Mouse (Mus musculus): ENCODE measurements around the gene Olfr1287.

The Olfr1287 gene

GRCm38 (mm10) chr2:111448842-111449241, at the start of gene Olfr1287:
Olfr1287 (plus strand) TSS chr2:111449142.
- DNase-seq (ENCODE audit: low read depth, low spot score), result no peak

GRCm38 (mm10) chr2:111422931-111423330, 26.0 kb upstream of the Olfr1287 start, which contains the start of gene Olfr1286:
Olfr1286 (minus strand) TSS chr2:111423115.
- DNase-seq (ENCODE audit: low read depth, low spot score), result no peak

- DNase-seq (ENCODE audit: low read depth, low spot score), result no peak
Measured at GRCm38 (mm10) chr2:111473801-111474200, 24.9 kb downstream of the Olfr1287 start, which contains the start of gene Olfr1288. Olfr1288 (plus strand) TSS chr2:111474101.

GRCm38 (mm10) chr2:111480519-111480918, 31.6 kb downstream of the Olfr1287 start, which contains the start of gene Olfr1289:
Olfr1289 (plus strand) TSS chr2:111480819.
- no peak for DNase-seq (ENCODE audit: low read depth, low spot score)

DNA sequence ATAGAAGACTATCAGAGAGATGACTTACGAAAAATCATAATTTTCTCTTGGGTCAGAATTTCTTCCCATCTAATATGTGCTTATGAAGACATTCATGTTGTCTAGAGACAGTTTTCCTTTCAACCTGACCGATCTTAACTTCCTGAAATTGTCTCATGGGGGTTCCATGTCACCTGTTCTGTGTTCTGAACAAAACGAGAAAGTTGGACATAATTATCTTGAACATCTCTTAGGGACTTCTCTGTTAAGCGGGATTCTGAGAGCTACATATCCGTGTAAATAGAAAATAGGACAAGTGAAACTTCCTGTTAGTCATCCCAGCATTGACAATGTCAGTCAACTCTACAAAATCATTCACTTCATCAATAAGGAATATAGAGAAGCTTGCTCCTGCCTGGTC, 44.8 kb downstream of the Olfr1287 start, which contains the start of gene Olfr1290:
Gene Olfr1290 (minus strand): TSS at position 101 of the 400 bp plus-strand sequence.
- DNase-seq (ENCODE audit: low read depth, low spot score), result no peak

GRCm38 (mm10) chr2:111496880-111497279, 47.9 kb downstream of the Olfr1287 start, which contains the start of gene Olfr1291-ps1:
Olfr1291-ps1 (plus strand) TSS chr2:111497180.
- DNase-seq (ENCODE audit: low read depth, low spot score), result no peak
